Mouse (Mus musculus) G1E-ER4 (cell line): ENCODE data around the gene Slc11a1. TPM values are rescaled to one million over a fixed set of nuclear protein-coding genes. Genes with fewer than 3 reads are reported as not detected.

ENCODE experiments used
- GATA1 ChIP-seq: IDR thresholded peaks from one replicate; pipeline ENCODE4 v1.8.0; 2012; ENCODE audit warnings: low read length, inconsistent platforms
- polyA plus RNA-seq: library from polyadenylated mRNA; stranded (reverse); fragments of >175 nt; gene quantifications from 2 replicates; pipeline ENCODE4 v1.2.3, GENCODE M21; 2012

The Slc11a1 gene
- polyA plus RNA-seq, 1 experiment: not detected

DNA sequence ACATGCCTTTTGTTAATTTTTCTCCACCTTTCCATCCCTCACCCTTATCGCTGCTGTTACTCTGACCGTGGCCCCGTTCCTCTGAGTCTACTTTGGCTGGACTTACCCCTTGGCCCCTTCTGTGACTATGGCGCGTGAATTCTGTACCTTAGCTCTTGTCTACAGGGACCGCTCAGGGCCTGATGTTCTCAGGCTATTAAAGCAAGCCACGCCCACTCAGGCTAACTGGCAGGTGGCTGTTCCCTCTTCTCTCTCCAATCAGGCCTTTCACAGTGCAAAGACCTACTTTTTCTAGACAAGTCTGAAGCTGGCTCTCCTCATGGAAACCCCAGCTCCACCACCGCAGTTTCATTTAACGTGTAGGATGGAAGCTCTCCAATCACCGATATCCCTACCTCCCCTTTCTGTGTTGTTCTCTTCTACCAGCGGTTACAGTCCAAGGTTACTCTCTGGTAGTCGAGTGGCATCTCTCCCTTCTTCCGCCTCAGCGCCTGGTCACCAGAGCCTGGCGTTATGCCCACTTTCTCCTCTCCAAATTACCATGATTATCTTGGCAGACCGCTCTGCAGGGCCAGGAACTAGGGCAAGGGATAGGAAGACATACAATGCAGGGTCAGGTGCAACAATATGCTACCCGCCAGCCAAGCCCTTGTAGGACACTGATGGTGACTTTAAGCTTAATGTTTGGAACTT is 43.9 kb downstream of the Slc11a1 start:
- TF ChIP-seq GATA1: no peak

DNA sequence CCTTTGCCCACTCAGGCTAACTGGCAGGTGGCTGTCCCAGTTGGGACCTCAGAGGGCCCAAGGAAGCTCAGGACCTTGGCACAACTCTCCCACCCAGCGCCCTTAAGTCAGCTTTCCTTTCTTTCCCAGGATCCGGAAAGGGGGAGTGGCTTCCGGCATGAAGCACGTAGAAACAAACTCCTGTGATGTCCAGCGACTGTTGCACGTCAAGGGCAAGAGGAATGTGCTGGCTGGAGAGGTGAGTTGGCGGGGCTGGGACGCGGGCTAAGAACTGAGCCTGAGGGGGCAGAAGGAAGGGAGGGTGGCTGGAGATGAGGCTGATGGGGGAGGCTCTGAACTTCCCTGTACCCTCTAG is 44.4 kb downstream of the Slc11a1 start:
- TF ChIP-seq GATA1: no peak

GRCm38 (mm10) chr1:74423147-74423546 is 48.2 kb downstream of the Slc11a1 start:
- TF ChIP-seq GATA1: no peak

- no peak for TF ChIP-seq GATA1
Observed at GRCm38 (mm10) chr1:74425845-74426244, 50.9 kb downstream of the Slc11a1 start.

DNA sequence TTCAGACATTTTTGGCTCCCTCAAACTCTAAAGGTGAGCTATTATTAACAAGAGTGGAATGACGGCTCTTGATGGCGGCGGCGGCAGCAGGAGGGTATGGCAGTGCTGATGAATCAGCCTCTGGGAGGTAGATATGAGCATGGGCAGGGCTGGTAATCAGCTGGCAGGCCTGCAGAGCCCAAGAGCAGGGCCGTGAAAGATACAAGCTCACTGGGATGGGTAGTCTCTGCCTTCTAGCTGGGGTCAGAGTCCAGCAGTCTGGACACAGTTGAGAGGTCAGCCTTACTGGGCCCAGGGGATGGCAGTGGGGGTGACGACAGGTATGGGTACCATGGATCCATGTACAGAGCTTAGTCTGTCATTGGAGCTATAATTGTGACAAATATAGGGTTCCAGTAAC is 58.2 kb downstream of the Slc11a1 start:
- TF ChIP-seq GATA1: no peak

DNA sequence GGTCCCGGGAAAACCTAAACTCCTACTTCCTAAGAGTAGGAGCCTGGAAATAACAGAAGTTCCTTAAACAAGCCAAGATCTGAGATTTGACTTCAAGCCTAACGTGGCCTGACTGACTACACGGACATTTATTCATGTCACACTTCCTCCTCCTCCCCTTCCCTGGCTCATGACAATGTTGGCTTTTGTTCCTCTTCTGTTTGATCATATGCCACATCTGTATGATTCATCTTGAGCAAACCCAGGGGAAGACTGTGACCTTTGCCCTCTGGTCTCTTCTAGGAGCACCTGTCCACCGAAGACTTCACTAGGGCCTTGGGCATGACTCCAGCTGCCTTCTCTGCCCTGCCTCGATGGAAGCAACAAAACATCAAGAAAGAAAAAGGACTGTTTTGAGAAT is 59.6 kb downstream of the Slc11a1 start:
- TF ChIP-seq GATA1: no peak

DNA sequence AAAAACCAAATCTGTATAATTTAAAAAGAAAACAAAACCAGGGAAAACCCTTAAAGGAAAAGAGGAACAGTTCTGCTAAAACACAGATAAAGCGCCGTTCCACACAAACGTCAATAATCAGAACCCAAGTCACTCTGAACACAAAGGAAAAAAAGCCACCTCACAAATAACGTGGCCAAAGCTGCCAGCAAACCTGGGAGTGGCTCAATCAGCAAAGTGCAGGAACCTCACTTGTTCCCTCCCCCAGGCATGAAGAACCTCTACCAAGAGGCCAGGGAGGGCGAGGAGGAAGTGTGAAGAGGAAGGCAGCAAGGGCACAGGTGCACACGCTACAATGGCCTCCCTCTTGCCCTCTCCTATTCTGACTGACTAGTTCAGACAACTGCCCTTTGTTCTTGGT is 60.6 kb downstream of the Slc11a1 start:
- TF ChIP-seq GATA1: no peak

Other genes starting within 250 kb of the Slc11a1 start
- not detected in 2 replicates for gene Rufy4, start 249.7 kb upstream of the Slc11a1 start, polyA plus RNA-seq
- gene Cxcr2, start 221.2 kb upstream of the Slc11a1 start, polyA plus RNA-seq: 0.02 TPM in 1 of 2 replicates, not detected in the other
- gene Cxcr1, start 180.6 kb upstream of the Slc11a1 start, polyA plus RNA-seq: not detected in 2 replicates
- 655 and 745 TPM in 2 replicates for gene Arpc2, start 139.1 kb upstream of the Slc11a1 start, polyA plus RNA-seq
- not detected in 2 replicates for gene Gpbar1, start 96.6 kb upstream of the Slc11a1 start, polyA plus RNA-seq
- gene Aamp, start 90.5 kb upstream of the Slc11a1 start, polyA plus RNA-seq: 311 and 386 TPM in 2 replicates
- gene Pnkd, start 90.3 kb upstream of the Slc11a1 start, polyA plus RNA-seq: 165 and 228 TPM in 2 replicates
- 180 and 214 TPM in 2 replicates for gene Tmbim1, start 69.6 kb upstream of the Slc11a1 start, polyA plus RNA-seq
- gene Catip, start 13.1 kb upstream of the Slc11a1 start, polyA plus RNA-seq: not detected in 2 replicates
- gene Ctdsp1, start 16.3 kb downstream of the Slc11a1 start, polyA plus RNA-seq: 342 and 395 TPM in 2 replicates
- 0.11 and 0.22 TPM in 2 replicates for gene Vil1, start 34.2 kb downstream of the Slc11a1 start, polyA plus RNA-seq
- gene Cnot9, start 130.9 kb downstream of the Slc11a1 start, polyA plus RNA-seq: 34.8 and 35.0 TPM in 2 replicates
- not detected in 2 replicates for gene Plcd4, start 167.7 kb downstream of the Slc11a1 start, polyA plus RNA-seq
- gene Usp37, start 169.1 kb downstream of the Slc11a1 start, polyA plus RNA-seq: 3.4 and 8.5 TPM in 2 replicates
- gene Zfp142, start 213.1 kb downstream of the Slc11a1 start, polyA plus RNA-seq: 10.5 and 13.2 TPM in 2 replicates
- 4.5 and 7.3 TPM in 2 replicates for gene Bcs1l, start 213.1 kb downstream of the Slc11a1 start, polyA plus RNA-seq
- 24.2 and 27.0 TPM in 2 replicates for gene Rnf25, start 226.2 kb downstream of the Slc11a1 start, polyA plus RNA-seq
- 0.05 and 0.21 TPM in 2 replicates for gene Stk36, start 226.2 kb downstream of the Slc11a1 start, polyA plus RNA-seq